Mouse (Mus musculus) embryonic facial prominence, embryonic 13.5 days (tissue): ENCODE results near the gene Tjap1. TPM values are rescaled to one million over a fixed set of nuclear protein-coding genes. Genes with fewer than 3 reads are reported as not detected.

ENCODE experiments used
- ATAC-seq: fragments of 200-750 bp; cut with Nextera tagmentation; 2 replicates; pipeline ENCODE4 v1.8.0; 2017; ENCODE audit warnings: low read depth; ENCODE audit not compliant: insufficient number of reproducible peaks, insufficient read depth, low FRiP score, low TSS enrichment
- H3K27ac ChIP-seq: fragments of 300-500 bp; sonication (generic); 2 replicates; pipeline ENCODE4 v1.5.1; 2015; ENCODE audit warnings: moderate library complexity, mild to moderate bottlenecking, inconsistent platforms
- H3K27me3 ChIP-seq: fragments of 300-500 bp; sonication (generic); 2 replicates; pipeline ENCODE4 v1.6.1; 2015; ENCODE audit warnings: mild to moderate bottlenecking, inconsistent platforms
- H3K36me3 ChIP-seq: fragments of 300-500 bp; sonication (generic); 2 replicates; pipeline ENCODE4 v1.6.1; 2015; ENCODE audit warnings: mild to moderate bottlenecking, inconsistent platforms
- H3K4me1 ChIP-seq: fragments of 300-500 bp; sonication (generic); 2 replicates; pipeline ENCODE4 v1.6.1; 2015; ENCODE audit warnings: inconsistent platforms
- H3K4me2 ChIP-seq: fragments of 300-500 bp; sonication (generic); 2 replicates; pipeline ENCODE4 v1.6.1; 2015; ENCODE audit warnings: moderate library complexity, mild to moderate bottlenecking, inconsistent platforms
- H3K4me3 ChIP-seq: fragments of 300-500 bp; sonication (generic); 2 replicates; pipeline ENCODE4 v1.5.1; 2015; ENCODE audit warnings: mild to moderate bottlenecking, inconsistent platforms
- H3K9ac ChIP-seq: fragments of 300-500 bp; sonication (generic); 2 replicates; pipeline ENCODE4 v1.6.1; 2015; ENCODE audit warnings: mild to moderate bottlenecking, inconsistent platforms
- H3K9me3 ChIP-seq: fragments of 300-500 bp; sonication (generic); 2 replicates; pipeline ENCODE4 v1.6.1; 2016; ENCODE audit warnings: inconsistent platforms
- WGBS: fragments of 180-500 bp; shearing (Covaris S2); methylation state at CpG from one replicate; pipeline ENCODE4 v1.1.7; 2015; ENCODE audit warnings: mixed read lengths; 5-methylcytosine and 5-hydroxymethylcytosine counted together
- microRNA counts: library from miRNA; unstranded; fragments of <30 nt; microRNA quantifications from one replicate; lab custom pipeline; 2016
- microRNA-seq: library from miRNA; unstranded; fragments of <30 nt; microRNA quantifications from one replicate; pipeline ENCODE4, GENCODE M21; 2016
- polyA plus RNA-seq: library from polyadenylated mRNA; unstranded; fragments of >200 nt; fragmentation: Nextera tagmentation; extraction: Ambion mirVana; gene quantifications from 2 replicates; pipeline ENCODE4 v1.2.1, GENCODE M21; 2015

The Tjap1 gene
- polyA plus RNA-seq, 1 experiment from 2014 or later = 57.9 TPM

DNA sequence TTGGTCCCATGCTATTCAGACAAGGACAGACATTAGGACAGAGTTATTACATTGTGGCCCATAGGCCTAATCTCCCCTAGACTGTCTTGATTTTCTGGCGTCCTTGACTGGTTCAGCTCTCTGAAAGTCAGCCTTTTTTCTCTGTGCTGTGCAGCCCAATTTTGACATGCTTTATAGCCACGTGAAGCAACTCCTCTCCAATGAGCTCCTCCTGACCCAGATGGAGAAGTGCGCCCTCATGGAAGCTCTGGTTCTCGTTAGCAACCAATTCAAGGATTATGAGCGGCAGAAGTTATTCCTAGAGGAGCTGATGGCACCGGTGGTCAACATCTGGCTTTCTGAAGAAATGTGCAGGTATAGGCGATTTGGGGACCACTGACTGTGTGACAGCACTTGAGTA is 55.2 kb downstream of the Tjap1 start:
- WGBS = 52% methylated on average over 7 of the region's 7 CpGs

DNA sequence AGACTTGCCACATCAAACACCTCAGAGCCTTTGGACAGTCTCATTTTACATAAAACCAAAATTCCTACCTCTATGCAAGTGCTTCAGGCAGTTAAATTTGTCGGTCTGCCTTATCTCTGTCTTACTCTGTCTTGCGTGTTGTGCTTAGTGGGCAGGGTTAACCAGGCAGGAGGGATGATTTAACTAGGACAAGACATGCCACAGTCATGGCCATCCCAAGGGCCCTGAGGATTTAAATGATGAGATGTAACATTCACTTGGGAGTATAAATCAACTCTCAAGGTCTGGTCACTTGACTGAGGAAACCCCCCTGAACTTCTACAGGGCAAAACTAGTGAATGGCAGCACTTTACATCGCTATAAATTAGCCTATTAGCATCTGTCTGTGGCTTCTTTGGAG is 61.2 kb downstream of the Tjap1 start:
- Histone ChIP-seq H3K27ac (no peak overlapping the region), H3K4me1 (no peaks in the 10 kb centered on the region), H3K9ac (no peak overlapping the region), H3K27me3 (no peaks in the 10 kb centered on the region), H3K4me3 (no peak overlapping the region), H3K36me3 (peaks cover 99% of the 10 kb centered on the region), H3K4me2 (no peak overlapping the region), H3K9me3 (no peaks in the 10 kb centered on the region)
- 88% methylated on average over 3 of the region's 3 CpGs for WGBS
- ATAC-seq = no peak

More for the DNA sequence above, 55.2 kb downstream of the Tjap1 start:
- Histone ChIP-seq H3K4me2 (no peak overlapping the region), H3K9me3 (no peaks in the 10 kb centered on the region), H3K27ac (no peak overlapping the region), H3K27me3 (no peaks in the 10 kb centered on the region), H3K4me1 (no peaks in the 10 kb centered on the region), H3K9ac (no peak overlapping the region), H3K4me3 (no peak overlapping the region), H3K36me3 (peaks cover 97% of the 10 kb centered on the region)
- ATAC-seq = no peak

DNA sequence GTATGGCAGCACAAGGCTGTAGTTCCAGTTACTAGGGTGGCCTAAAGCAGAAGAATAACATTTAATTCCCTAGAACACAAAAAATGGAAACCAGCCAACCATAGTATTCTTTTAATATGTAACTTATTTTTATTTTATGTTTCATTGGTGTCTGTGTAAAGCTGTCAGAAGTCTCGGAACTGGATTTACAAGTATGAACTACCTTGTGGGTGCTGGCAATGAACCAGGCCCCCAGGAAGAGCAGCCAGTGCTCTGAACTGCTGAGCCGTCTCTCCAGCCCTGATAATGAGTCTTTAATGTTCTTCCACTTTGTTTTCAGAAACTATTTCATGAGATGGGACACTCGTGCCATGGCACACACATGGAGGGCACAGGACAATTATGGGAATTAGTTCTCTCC is 72.3 kb downstream of the Tjap1 start:
- peaks cover 93% of the 10 kb centered on the region for H3K36me3 ChIP-seq
- H3K27me3 ChIP-seq = no peaks in the 10 kb centered on the region
- no peak overlapping the region for H3K4me3 ChIP-seq
- WGBS = 84% methylated on average over 3 of the region's 3 CpGs
- no peak overlapping the region for H3K9ac ChIP-seq
- H3K4me2 ChIP-seq = no peak overlapping the region
- ATAC-seq = no peak
- H3K9me3 ChIP-seq = no peaks in the 10 kb centered on the region
- no peak overlapping the region for H3K27ac ChIP-seq
- H3K4me1 ChIP-seq = no peaks in the 10 kb centered on the region

MicroRNA genes within 50 kb of the gene (microRNA counts, 519-probe panel; counts per million panel counts)
- microRNA mmu-miR-693-3p (lab: Ali Mortazavi, UCI) (236 counts per million, percentile 44 among the panel's probes with 10 or more counts), microRNA mmu-miR-693-5p (lab: Ali Mortazavi, UCI) (236 counts per million, percentile 44 among the panel's probes with 10 or more counts)

Small RNA genes within 50 kb of the gene (microRNA-seq; reads per million reads assigned to microRNA genes)
- gene Mir693 = 1.1 reads per million

Other genes starting within 250 kb of the Tjap1 start
- gene Mrps18a, start 172.0 kb downstream of the Tjap1 start, polyA plus RNA-seq = 126 and 152 TPM in 2 replicates
- gene Rsph9, start 138.8 kb downstream of the Tjap1 start, polyA plus RNA-seq = 10.6 and 11.7 TPM in 2 replicates
- 32.7 and 36.9 TPM in 2 replicates for gene Mad2l1bp, start 129.5 kb downstream of the Tjap1 start, polyA plus RNA-seq
- 45.4 and 49.0 TPM in 2 replicates for gene Gtpbp2, start 122.0 kb downstream of the Tjap1 start, polyA plus RNA-seq
- gene Polh, start 80.4 kb downstream of the Tjap1 start, polyA plus RNA-seq = 20.4 and 24.4 TPM in 2 replicates
- 43.6 and 43.8 TPM in 2 replicates for gene Xpo5, start 80.2 kb downstream of the Tjap1 start, polyA plus RNA-seq
- 103 and 104 TPM in 2 replicates for gene Polr1c, start 35.0 kb downstream of the Tjap1 start, polyA plus RNA-seq
- gene Yipf3, start 34.9 kb downstream of the Tjap1 start, polyA plus RNA-seq = 82.8 and 95.7 TPM in 2 replicates
- gene Lrrc73, start 29.5 kb downstream of the Tjap1 start, polyA plus RNA-seq = 1.4 and 1.9 TPM in 2 replicates
- gene Dlk2, start 14.4 kb upstream of the Tjap1 start, polyA plus RNA-seq = 7.8 and 8.6 TPM in 2 replicates
- gene Abcc10, start 45.3 kb upstream of the Tjap1 start, polyA plus RNA-seq = 6.1 and 6.3 TPM in 2 replicates
- 11.4 and 13.4 TPM in 2 replicates for gene Zfp318, start 100.7 kb upstream of the Tjap1 start, polyA plus RNA-seq
- 1.1 and 3.3 TPM in 2 replicates for gene Crip3, start 145.9 kb upstream of the Tjap1 start, polyA plus RNA-seq
- not detected in 2 replicates for gene Slc22a7, start 155.4 kb upstream of the Tjap1 start, polyA plus RNA-seq
- 0.14 and 0.27 TPM in 2 replicates for gene Ttbk1, start 204.6 kb upstream of the Tjap1 start, polyA plus RNA-seq
- gene Dnph1, start 213.7 kb upstream of the Tjap1 start, polyA plus RNA-seq = 60.8 and 63.5 TPM in 2 replicates